Mouse (Mus musculus): ENCODE measurements at regions not wholly inside any gene's neighbourhood (a gene's known extent, or its start where the extent isn't known, plus 50 kb on each side); places are given as distances from the start of the nearest gene placed in this dataset.

GRCm38 (mm10) chr13:53756970-53757530 lies 284.2 kb upstream of the Msx2 start:
- TF ChIP-seq CTCF (IDR thresholded peaks at IDR 0.05; ENCODE audit: borderline replicate concordance, control insufficient read depth, extremely low read depth, insufficient read depth, low read length, poor library complexity) (no peak), POLR2A (IDR thresholded peaks at IDR 0.05; ENCODE audit: control insufficient read depth, extremely low read depth, insufficient read depth, low read length, poor library complexity) (no peak)

All from thymus, adult 2 months (tissue).